Mouse (Mus musculus): ENCODE measurements at regions not wholly inside any gene's neighbourhood (a gene's known extent, or its start where the extent isn't known, plus 50 kb on each side); places are given as distances from the start of the nearest gene placed in this dataset.

DNA sequence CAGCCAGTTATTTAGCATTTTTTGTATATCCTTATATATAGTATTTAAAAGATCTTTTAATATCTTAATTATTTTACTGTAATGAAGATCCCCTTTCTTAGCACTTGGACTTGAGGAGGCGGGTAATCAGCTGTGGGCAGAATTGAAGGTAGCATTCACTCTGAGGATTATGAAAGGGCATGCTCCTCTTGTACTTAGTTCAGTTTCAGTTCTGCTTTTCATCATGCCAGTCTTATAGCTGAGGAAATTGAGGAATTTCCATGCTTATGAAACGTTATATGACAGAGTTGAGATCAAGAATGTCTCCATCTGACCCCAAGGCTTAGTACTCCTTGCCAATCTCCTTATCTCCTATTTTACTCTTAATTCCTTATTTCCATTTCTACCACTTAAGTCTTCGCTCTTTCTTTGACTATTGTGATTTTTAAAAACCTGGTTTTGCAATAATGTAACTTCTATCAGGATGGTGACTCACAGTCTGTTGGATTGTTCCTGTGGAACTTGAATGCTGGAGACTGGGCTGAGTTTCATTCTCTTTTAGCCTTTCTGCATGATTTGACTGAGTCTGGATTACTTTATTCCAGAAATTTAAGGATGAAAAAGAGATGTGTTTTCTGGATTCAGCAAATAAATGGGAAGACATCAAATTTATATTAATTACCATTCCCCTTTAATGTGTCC lies 133.6 kb downstream of the Papss1 start:
- H3K4me3 ChIP-seq = no peak overlapping the region
- H3K4me1 ChIP-seq = no peaks in the 10 kb centered on the region
- DNase-seq (ENCODE audit: low spot score) = no peak
- H3K27me3 ChIP-seq (ENCODE audit: low read depth, poor library complexity, severe bottlenecking) = no peaks in the 10 kb centered on the region
- H3K36me3 ChIP-seq = no peaks in the 10 kb centered on the region
- no peak overlapping the region for H3K27ac ChIP-seq
- WGBS = 89% methylated on average over 3 of the region's 3 CpGs
- H3K9me3 ChIP-seq (replicated peaks) = no peaks in the 10 kb centered on the region

DNA sequence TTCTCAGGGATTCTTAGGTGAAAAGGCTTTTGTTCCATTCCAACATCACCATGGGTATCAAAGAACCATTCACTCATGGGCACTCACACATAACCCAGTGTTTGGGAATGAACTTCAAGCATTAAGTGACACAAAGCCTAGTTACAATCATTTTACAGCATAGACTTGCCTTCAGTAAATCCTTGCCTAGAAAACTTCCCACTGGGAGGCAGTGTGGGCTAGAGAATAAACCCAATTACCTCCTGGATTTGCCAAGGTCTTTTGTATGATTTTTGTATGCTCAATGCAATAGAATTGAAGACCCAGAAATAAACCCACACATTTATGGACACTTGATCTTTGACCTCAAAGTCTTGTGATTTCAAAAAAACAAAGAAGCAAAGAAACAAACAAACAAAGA lies 138.6 kb downstream of the Papss1 start:
- H3K4me1 ChIP-seq = no peaks in the 10 kb centered on the region
- H3K27me3 ChIP-seq (ENCODE audit: low read depth, poor library complexity, severe bottlenecking) = no peaks in the 10 kb centered on the region
- DNase-seq (ENCODE audit: low spot score) = no peak
- H3K4me3 ChIP-seq = no peak overlapping the region
- H3K9me3 ChIP-seq (replicated peaks) = no peaks in the 10 kb centered on the region
- H3K27ac ChIP-seq = no peak overlapping the region
- H3K36me3 ChIP-seq = no peaks in the 10 kb centered on the region

- H3K27ac ChIP-seq = no peak overlapping the region
- no peaks in the 10 kb centered on the region; the same call in 1 of the 2 replicates for H3K4me1 ChIP-seq
- no peak overlapping the region for H3K4me3 ChIP-seq
- 92% methylated on average over 8 of the region's 8 CpGs for WGBS
- DNase-seq (ENCODE audit: low spot score) = no peak
- H3K9me3 ChIP-seq (replicated peaks) = no peaks in the 10 kb centered on the region
- H3K36me3 ChIP-seq = no peaks in the 10 kb centered on the region
- no peaks in the 10 kb centered on the region for H3K27me3 ChIP-seq (ENCODE audit: low read depth, poor library complexity, severe bottlenecking)
Measured at GRCm38 (mm10) chr3:131713532-131713931, 149.0 kb downstream of the Papss1 start.

GRCm38 (mm10) chr3:131718761-131719160 lies 154.2 kb downstream of the Papss1 start:
- Histone ChIP-seq H3K27me3 (ENCODE audit: low read depth, poor library complexity, severe bottlenecking) (no peaks in the 10 kb centered on the region), H3K4me1 (no peaks in the 10 kb centered on the region; the same call in 1 of the 2 replicates), H3K36me3 (no peaks in the 10 kb centered on the region), H3K9me3 (replicated peaks) (no peaks in the 10 kb centered on the region), H3K27ac (no peak overlapping the region), H3K4me3 (no peak overlapping the region)
- whole genome bisulfite sequencing = 84% methylated on average over 8 of the region's 8 CpGs
- DNase-seq (ENCODE audit: low spot score) = no peak

DNA sequence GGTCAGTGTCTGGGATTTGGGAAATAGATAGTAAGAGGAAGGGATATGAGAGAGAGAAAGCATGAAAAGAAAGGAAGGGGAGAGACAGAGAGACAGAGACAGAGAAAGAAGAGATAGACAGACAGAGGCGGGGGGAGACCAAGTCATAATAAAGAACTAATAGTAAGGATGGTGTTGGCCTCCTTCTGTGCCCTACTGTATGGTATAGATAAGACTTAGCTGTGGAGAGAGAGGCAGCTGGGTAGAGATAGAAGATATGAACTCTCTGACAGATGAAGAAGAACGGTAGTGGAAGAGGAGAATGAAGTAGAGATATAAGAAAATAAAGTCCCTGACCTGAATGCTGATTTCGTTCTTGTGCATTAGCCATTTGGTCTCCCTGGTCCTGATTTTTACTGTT lies 164.1 kb downstream of the Papss1 start:
- Histone ChIP-seq H3K27me3 (ENCODE audit: low read depth, poor library complexity, severe bottlenecking) (no peaks in the 10 kb centered on the region), H3K36me3 (no peaks in the 10 kb centered on the region), H3K4me3 (no peak overlapping the region), H3K27ac (no peak overlapping the region), H3K4me1 (no peaks in the 10 kb centered on the region), H3K9me3 (replicated peaks) (no peaks in the 10 kb centered on the region)
- WGBS = 89% methylated on average over 3 of the region's 3 CpGs
- DNase-seq (ENCODE audit: low spot score) = no peak

GRCm38 (mm10) chr3:131734226-131734625 lies 169.7 kb downstream of the Papss1 start:
- H3K9me3 ChIP-seq (replicated peaks) = no peaks in the 10 kb centered on the region
- peaks cover 24% of the 10 kb centered on the region for H3K4me1 ChIP-seq
- H3K4me3 ChIP-seq = no peak overlapping the region
- H3K27me3 ChIP-seq (ENCODE audit: low read depth, poor library complexity, severe bottlenecking) = 0 out of 2 replicates have a peak, but pooled peaks cover 6% of the 10 kb centered on the region
- 89% methylated on average over 6 of the region's 6 CpGs for WGBS
- DNase-seq (ENCODE audit: low spot score) = no peak
- H3K27ac ChIP-seq = no peak overlapping the region
- H3K36me3 ChIP-seq = no peaks in the 10 kb centered on the region

DNA sequence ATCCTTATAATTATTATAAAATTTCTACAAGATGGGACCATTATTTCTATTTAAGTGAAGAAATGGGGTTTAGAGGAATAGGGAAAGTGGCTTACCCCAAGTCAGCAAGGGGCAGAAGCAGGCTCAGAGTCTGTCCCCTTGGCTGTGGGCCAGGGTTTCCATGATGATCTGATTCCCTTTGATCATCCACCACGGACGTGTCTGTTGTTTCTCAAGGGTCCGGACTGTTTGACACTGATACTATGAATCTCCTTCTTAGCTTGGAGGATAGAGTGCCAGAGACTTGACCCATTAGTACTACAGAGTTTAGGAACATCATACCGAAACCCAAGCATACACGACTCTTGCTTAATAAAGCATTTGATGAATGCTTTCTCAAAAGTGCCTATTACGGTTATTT lies 172.9 kb downstream of the Papss1 start:
- Histone ChIP-seq H3K4me3 (no peak overlapping the region), H3K27me3 (ENCODE audit: low read depth, poor library complexity, severe bottlenecking) (0 out of 2 replicates have a peak, but pooled peaks cover 6% of the 10 kb centered on the region), H3K36me3 (no peaks in the 10 kb centered on the region), H3K9me3 (replicated peaks) (no peaks in the 10 kb centered on the region), H3K27ac (0 out of 2 replicates have a peak overlapping the region, but pooled peaks have one; percentile 30), H3K4me1 (peaks cover 35% of the 10 kb centered on the region)
- 34% methylated on average over 6 of the region's 6 CpGs for WGBS
- no peak for DNase-seq (ENCODE audit: low spot score)

DNA sequence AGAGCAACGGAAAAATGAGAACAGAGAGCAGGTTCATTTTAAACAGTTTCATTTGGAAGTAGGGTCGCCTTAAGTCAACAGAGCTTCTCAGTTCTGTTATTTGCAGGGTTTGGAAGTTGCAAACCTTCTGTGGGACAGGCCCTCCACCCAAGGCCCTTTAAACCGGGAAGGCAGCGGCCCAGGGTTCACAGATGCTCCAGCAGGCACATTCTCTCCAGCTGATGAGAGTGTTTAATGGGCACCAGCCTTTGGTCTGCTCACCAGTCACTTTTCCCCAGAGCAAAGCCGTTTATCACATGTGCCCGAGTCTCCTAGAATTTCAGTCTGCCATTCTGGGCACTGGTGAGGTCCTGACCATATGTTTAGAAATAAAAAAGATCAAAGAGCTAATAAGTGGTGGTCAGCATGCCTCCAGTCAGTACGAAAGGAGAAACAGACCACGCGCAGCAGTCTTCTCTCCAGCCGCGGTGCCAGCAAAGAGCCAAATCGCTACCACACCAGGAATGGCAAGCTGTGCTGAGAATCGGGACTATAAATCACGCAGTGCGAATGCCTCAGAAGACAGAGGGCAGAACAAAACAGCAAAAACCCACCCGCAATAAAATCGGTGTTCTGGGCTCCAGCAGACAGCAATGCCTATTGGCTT lies 173.5 kb downstream of the Papss1 start:
- H3K4me3 ChIP-seq = peak overlapping the region; percentile 16
- peaks cover 35% of the 10 kb centered on the region for H3K4me1 ChIP-seq
- 0 out of 2 replicates have a peak overlapping the region, but pooled peaks have one; percentile 30 for H3K27ac ChIP-seq
- no peaks in the 10 kb centered on the region for H3K9me3 ChIP-seq (replicated peaks)
- H3K36me3 ChIP-seq = no peaks in the 10 kb centered on the region
- peak; percentile 66 for DNase-seq (ENCODE audit: low spot score)
- H3K27me3 ChIP-seq (ENCODE audit: low read depth, poor library complexity, severe bottlenecking) = 0 out of 2 replicates have a peak, but pooled peaks cover 6% of the 10 kb centered on the region
- WGBS = 36% methylated on average over 17 of the region's 17 CpGs

- no peak overlapping the region for H3K27ac ChIP-seq
- WGBS = 38% methylated on average over 2 of the region's 2 CpGs
- no peaks in the 10 kb centered on the region for H3K36me3 ChIP-seq
- no peak for DNase-seq (ENCODE audit: low spot score)
- no peak overlapping the region for H3K4me3 ChIP-seq
- no peaks in the 10 kb centered on the region for H3K27me3 ChIP-seq (ENCODE audit: low read depth, poor library complexity, severe bottlenecking)
- H3K9me3 ChIP-seq (replicated peaks) = 0 out of 2 replicates have a peak, but pooled peaks cover 2% of the 10 kb centered on the region
- peaks cover 3% of the 10 kb centered on the region; the same call in 1 of the 2 replicates for H3K4me1 ChIP-seq
Measured at GRCm38 (mm10) chr3:131755537-131755936, 191.0 kb downstream of the Papss1 start.

GRCm38 (mm10) chr3:131756126-131756525 lies 191.6 kb downstream of the Papss1 start:
- 71% methylated on average over 5 of the region's 5 CpGs for WGBS
- Histone ChIP-seq H3K4me1 (peaks cover 3% of the 10 kb centered on the region; the same call in 1 of the 2 replicates), H3K27me3 (ENCODE audit: low read depth, poor library complexity, severe bottlenecking) (no peaks in the 10 kb centered on the region), H3K36me3 (no peaks in the 10 kb centered on the region), H3K9me3 (replicated peaks) (0 out of 2 replicates have a peak, but pooled peaks cover 2% of the 10 kb centered on the region), H3K4me3 (no peak overlapping the region), H3K27ac (no peak overlapping the region)
- DNase-seq (ENCODE audit: low spot score) = no peak

DNA sequence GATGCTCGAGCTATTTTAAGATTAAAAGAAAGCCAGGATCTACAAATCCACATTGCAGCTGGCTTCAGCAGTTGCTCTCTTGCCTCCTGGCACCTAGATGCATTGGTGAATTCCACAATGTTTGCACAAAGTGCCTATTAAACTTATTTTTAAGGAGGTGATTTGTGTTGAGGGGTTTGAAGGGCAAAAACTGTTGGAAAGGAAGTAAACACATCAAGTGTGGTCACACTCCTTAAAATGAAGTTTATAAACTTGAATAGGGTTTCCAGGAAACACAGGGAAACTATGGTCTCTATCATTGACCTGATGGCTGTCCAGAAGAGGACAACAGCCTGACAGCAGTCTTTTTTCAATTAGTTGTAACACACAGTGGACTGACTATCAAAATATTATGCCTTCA lies 205.4 kb downstream of the Papss1 start:
- no peak for DNase-seq (ENCODE audit: low spot score)
- Histone ChIP-seq H3K9me3 (replicated peaks) (no peaks in the 10 kb centered on the region), H3K27ac (no peak overlapping the region), H3K4me3 (no peak overlapping the region), H3K4me1 (0 out of 2 replicates have a peak, but pooled peaks cover 2% of the 10 kb centered on the region), H3K36me3 (no peaks in the 10 kb centered on the region), H3K27me3 (ENCODE audit: low read depth, poor library complexity, severe bottlenecking) (no peaks in the 10 kb centered on the region)
- WGBS = 83% methylated on average over 1 of the region's 1 CpGs

- no peak overlapping the region for H3K27ac ChIP-seq
- H3K9me3 ChIP-seq (replicated peaks) = no peaks in the 10 kb centered on the region
- 94% methylated on average over 1 of the region's 1 CpGs for WGBS
- no peaks in the 10 kb centered on the region for H3K27me3 ChIP-seq (ENCODE audit: low read depth, poor library complexity, severe bottlenecking)
- H3K36me3 ChIP-seq = no peaks in the 10 kb centered on the region
- H3K4me1 ChIP-seq = 0 out of 2 replicates have a peak, but pooled peaks cover 2% of the 10 kb centered on the region
- no peak for DNase-seq (ENCODE audit: low spot score)
- H3K4me3 ChIP-seq = no peak overlapping the region
Measured at GRCm38 (mm10) chr3:131770486-131770885, 205.9 kb downstream of the Papss1 start.

DNA sequence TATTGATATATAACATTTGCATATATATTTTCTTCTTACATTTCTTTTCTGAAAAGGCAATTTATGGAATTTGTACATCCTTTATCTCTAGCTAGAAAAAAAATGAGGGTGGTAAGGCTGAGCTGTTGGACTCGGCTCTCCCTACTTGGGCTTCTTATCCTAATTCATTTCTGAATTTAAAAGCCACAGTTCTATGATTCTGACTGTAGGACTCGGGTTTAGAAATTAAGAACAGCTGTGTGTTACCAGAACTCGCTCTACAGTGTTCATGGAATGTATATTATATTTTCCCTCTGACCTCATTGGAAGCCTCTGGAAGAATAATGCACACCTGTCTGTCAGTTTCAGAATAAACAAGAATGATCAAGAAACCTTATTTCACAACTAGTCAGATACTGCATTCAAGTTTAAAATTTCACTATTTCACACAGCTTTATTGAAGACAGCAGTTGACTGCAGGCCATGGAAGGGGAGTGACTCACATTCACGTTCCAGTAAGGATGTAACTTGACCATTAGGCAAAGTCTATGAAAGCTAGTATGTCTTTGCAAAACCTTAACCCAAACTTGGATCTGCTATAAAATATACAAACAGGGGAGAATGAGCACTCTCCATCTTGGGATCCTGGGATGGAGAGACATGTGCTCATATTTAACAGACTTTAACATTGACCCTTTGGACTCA lies 207.4 kb downstream of the Papss1 start:
- Histone ChIP-seq H3K36me3 (no peaks in the 10 kb centered on the region), H3K27me3 (ENCODE audit: low read depth, poor library complexity, severe bottlenecking) (no peaks in the 10 kb centered on the region), H3K4me3 (no peak overlapping the region), H3K9me3 (replicated peaks) (no peaks in the 10 kb centered on the region), H3K4me1 (0 out of 2 replicates have a peak, but pooled peaks cover 2% of the 10 kb centered on the region), H3K27ac (no peak overlapping the region)
- WGBS = 69% methylated on average over 4 of the region's 4 CpGs
- no peak for DNase-seq (ENCODE audit: low spot score)

Data from limb, embryonic 10.5 days (tissue).